Mouse (Mus musculus): ENCODE measurements at regions not wholly inside any gene's neighbourhood (a gene's known extent, or its start where the extent isn't known, plus 50 kb on each side); places are given as distances from the start of the nearest gene placed in this dataset.

DNA sequence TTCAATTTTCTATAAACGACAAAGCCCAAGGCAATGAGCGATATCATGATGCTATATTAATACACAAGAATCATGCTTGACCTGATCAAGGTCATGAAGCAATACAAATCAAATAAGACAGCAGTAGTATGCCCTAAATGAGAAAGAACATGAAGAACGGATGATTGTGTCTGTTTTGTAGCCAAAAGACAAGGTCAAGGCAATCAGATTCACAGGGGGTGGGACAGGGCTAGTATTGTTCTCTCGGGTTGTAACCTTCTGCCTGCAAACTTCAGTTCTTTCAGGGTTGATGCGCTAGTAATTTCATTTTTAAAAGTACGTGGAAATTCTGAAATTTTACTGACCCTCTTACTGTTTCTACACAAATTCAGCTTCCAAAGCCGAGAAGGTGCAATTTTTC lies 206.7 kb downstream of the Arl4a start:
- TF ChIP-seq POLR2A (IDR thresholded peaks at IDR 0.05; ENCODE audit: low read depth, low read length) (no peak), CTCF (IDR thresholded peaks at IDR 0.05; ENCODE audit: borderline replicate concordance, insufficient read depth, low read length) (no peak)

Measured in embryonic fibroblast, embryonic 13.5 days (primary cell).